Mouse (Mus musculus) midbrain, postnatal 0 days (tissue): ENCODE results near the gene Cdk5r1. TPM values are rescaled to one million over a fixed set of nuclear protein-coding genes. Genes with fewer than 3 reads are reported as not detected.

Source experiments
- ATAC-seq: fragments of 200-750 bp; cut with Nextera tagmentation; 2 replicates; pipeline ENCODE4 v1.8.0; 2017; ENCODE audit warnings: moderate number of reproducible peaks, mild to moderate bottlenecking, moderate TSS enrichment, moderate library complexity; ENCODE audit not compliant: low FRiP score
- DNase-seq: peaks from one replicate; pipeline ENCODE4 v3.0.0-alpha.2; 2015; ENCODE audit warnings: low spot score
- H3K27ac ChIP-seq: fragments of 300-500 bp; sonication (generic); 2 replicates; pipeline ENCODE4 v1.5.1; 2014; ENCODE audit warnings: low read depth, mild to moderate bottlenecking, low read length, mixed read lengths
- H3K27me3 ChIP-seq: fragments of 300-500 bp; sonication (generic); 2 replicates; pipeline ENCODE4 v1.6.1; 2014; ENCODE audit warnings: low read length, control low read depth, mixed read lengths; ENCODE audit not compliant: insufficient read depth
- H3K36me3 ChIP-seq: fragments of 300-500 bp; sonication (generic); 2 replicates; pipeline ENCODE4 v1.6.1; 2014; ENCODE audit warnings: low read length, control low read depth, mixed read lengths; ENCODE audit not compliant: insufficient read depth
- H3K4me1 ChIP-seq: fragments of 300-500 bp; sonication (generic); 2 replicates; pipeline ENCODE4 v1.6.1; 2014; ENCODE audit warnings: mild to moderate bottlenecking, control low read depth, antibody characterized with exemption, low read length, mixed read lengths; ENCODE audit not compliant: insufficient read depth
- H3K4me2 ChIP-seq: fragments of 300-500 bp; sonication (generic); 2 replicates; pipeline ENCODE4 v1.6.1; 2014; ENCODE audit warnings: low read depth, mild to moderate bottlenecking, low read length, mixed read lengths; ENCODE audit not compliant: poor library complexity, severe bottlenecking
- H3K4me3 ChIP-seq: fragments of 300-500 bp; sonication (generic); 2 replicates; pipeline ENCODE4 v1.5.1; 2014; ENCODE audit warnings: low read depth, mild to moderate bottlenecking, low read length, moderate library complexity
- H3K9ac ChIP-seq: fragments of 300-500 bp; sonication (generic); replicated peaks from 2 replicates; pipeline ENCODE4 v1.6.1; 2014; ENCODE audit warnings: mild to moderate bottlenecking, low read length, moderate library complexity, mixed read lengths; ENCODE audit not compliant: poor library complexity, severe bottlenecking
- H3K9me3 ChIP-seq: fragments of 300-500 bp; sonication (generic); 2 replicates; pipeline ENCODE4 v1.6.1; 2016; ENCODE audit warnings: low read length, control low read depth
- CTCF ChIP-seq: IDR thresholded peaks from 2 replicates; pipeline ENCODE4 v1.5.1; 2016; ENCODE audit warnings: antibody characterized with exemption, mild to moderate bottlenecking
- WGBS: fragments of 180-500 bp; shearing (Covaris S2); extraction: QIAGEN DNeasy Blood & Tissue Kit; methylation state at CpG from one replicate; pipeline ENCODE4 v1.1.7; 2014; 5-methylcytosine and 5-hydroxymethylcytosine counted together
- polyA plus RNA-seq: library from polyadenylated mRNA; unstranded; fragments of >200 nt; fragmentation: Nextera tagmentation; extraction: Ambion mirVana; gene quantifications from 2 replicates; pipeline ENCODE4 v1.2.1, GENCODE M21; 2015
- total RNA-seq: library from RNA; depleted of rRNA; stranded (reverse); fragments of >200 nt; gene quantifications from 2 replicates; pipeline ENCODE4 v1.2.3, GENCODE M21; 2014

Cdk5r1 gene
- total and polyA plus RNA-seq, 2 experiments from 2014 or later: 85.2 to 420 TPM

DNA sequence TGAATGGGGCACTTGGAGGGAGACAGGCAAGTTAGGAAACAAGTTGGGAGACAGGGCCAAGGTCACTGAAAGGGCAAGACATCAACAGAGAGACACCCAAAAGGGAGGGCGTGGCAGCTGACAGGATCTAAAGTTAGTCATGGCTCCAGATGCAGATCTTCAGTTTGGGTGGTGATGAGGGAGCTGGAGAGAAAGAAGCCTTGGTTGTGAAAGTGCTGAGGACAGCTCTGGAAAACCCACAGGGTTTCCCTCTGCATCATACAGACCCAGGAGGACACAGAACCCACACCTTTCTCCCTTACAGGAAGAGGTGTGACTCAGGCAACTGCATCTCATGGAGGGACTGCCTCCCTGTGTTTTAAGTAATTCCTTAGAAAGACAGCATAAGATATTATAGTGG is 19.8 kb downstream of the Cdk5r1 start:
- no peaks in the 10 kb centered on the region for H3K36me3 ChIP-seq
- H3K27ac ChIP-seq: no peak overlapping the region
- DNase-seq (no peak), ATAC-seq (no peak)
- no peak for TF ChIP-seq CTCF
- H3K9me3 ChIP-seq: no peaks in the 10 kb centered on the region
- no peak overlapping the region for H3K9ac ChIP-seq
- no peaks in the 10 kb centered on the region for H3K27me3 ChIP-seq
- peaks cover 15% of the 10 kb centered on the region; the same call in 1 of the 2 replicates for H3K4me1 ChIP-seq
- H3K4me3 ChIP-seq: no peak overlapping the region
- WGBS: 83% methylated on average over 1 of the region's 1 CpGs
- H3K4me2 ChIP-seq: no peak overlapping the region

GRCm38 (mm10) chr11:80497225-80497919 is 20.5 kb downstream of the Cdk5r1 start:
- Histone ChIP-seq H3K9me3 (no peaks in the 10 kb centered on the region), H3K4me1 (peaks cover 15% of the 10 kb centered on the region; the same call in 1 of the 2 replicates), H3K4me3 (no peak overlapping the region), H3K4me2 (no peak overlapping the region), H3K27ac (no peak overlapping the region), H3K27me3 (no peaks in the 10 kb centered on the region), H3K9ac (no peak overlapping the region), H3K36me3 (no peaks in the 10 kb centered on the region)
- DNase-seq (no peak), ATAC-seq (no peak)
- TF ChIP-seq CTCF: no peak
- WGBS: 79% methylated on average over 10 of the region's 10 CpGs

DNA sequence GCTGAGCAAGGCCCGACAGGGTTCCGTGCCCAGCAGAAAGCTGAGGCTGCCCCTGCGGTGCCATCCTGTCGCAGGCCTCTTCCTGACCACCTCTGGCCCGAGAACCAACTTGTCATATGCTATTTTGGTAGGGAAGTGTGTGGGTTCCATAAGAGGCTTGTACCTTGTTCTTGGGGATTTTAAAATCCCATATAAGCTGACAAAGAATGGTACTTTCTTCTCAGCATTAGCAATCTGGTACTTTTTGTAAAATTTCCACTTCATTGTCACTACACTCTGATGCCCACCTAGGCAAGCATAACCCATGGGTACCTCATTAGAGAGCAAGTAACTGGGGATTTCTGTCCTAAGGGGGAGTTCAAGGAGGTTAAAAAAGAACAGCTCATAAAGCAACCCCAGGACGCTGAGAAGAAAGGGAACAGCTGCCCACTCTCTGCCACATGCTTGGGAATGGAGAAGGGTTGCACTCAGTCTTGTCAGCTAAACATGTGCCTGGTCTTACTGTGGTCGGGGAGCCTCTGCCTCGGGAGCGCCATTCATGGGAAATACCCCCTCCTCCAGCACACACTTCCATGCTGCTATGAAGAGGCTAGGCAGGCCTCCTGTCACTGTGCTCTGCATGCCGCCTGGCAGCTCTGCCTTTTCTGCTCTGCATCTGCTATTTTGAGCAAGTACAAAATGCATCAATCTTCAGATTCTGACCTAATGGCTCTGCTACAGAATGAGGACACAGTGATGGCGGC is 21.7 kb downstream of the Cdk5r1 start:
- no peaks in the 10 kb centered on the region for H3K27me3 ChIP-seq
- no peaks in the 10 kb centered on the region for H3K9me3 ChIP-seq
- H3K4me3 ChIP-seq: no peak overlapping the region
- no peak for ATAC-seq
- H3K9ac ChIP-seq: 0 out of 2 replicates have a peak overlapping the region, but pooled peaks have one; percentile 1
- H3K36me3 ChIP-seq: no peaks in the 10 kb centered on the region
- H3K4me2 ChIP-seq: no peak overlapping the region
- peaks cover 18% of the 10 kb centered on the region for H3K4me1 ChIP-seq
- peak overlapping the region; percentile 51 for H3K27ac ChIP-seq
- TF ChIP-seq CTCF: no peak
- WGBS: 49% methylated on average over 11 of the region's 11 CpGs
- no peak for DNase-seq

DNA sequence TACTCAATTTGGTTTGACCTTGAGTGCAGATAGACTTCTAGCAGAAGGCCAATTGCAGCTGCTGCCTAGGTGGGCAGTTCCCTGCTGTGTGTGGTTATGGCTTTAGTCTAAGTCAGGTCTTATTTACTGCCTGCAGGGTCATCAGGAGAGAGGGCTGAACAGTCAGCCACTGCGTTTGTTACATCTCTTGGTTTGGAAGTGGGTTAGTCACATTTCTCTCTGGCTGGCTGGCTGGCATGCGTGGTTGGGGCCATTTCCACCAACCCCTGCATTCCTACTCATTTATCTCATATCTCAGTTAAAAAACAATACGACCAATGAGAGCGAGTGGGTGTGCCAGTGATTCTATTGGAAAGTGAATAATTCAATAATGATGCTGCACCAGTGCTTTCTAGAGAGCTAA is 22.7 kb downstream of the Cdk5r1 start:
- no peak for ATAC-seq
- no peak for TF ChIP-seq CTCF
- no peak for DNase-seq

DNA sequence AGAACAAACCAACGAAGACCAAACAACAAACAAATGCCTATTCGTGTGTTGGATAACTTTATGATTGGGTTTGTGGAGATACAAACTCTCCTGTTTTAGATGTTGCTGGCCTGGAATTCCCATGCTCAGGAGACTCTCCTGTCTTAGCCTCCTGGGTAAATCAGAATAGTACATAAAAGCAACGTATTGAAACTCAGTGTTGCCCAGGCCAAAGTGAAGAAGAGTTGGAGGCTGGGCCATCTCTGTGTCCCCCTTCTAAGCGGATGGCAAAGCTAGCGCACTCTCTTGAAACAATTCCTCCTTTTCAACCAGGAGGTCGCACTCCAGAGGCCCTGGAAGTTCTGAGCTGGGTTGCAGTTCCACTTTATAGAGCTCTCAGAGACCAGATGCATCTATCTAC is 26.5 kb downstream of the Cdk5r1 start:
- 68% methylated on average over 6 of the region's 6 CpGs for WGBS
- no peaks in the 10 kb centered on the region for H3K36me3 ChIP-seq
- H3K4me2 ChIP-seq: no peak overlapping the region
- H3K9ac ChIP-seq: 0 out of 2 replicates have a peak overlapping the region, but pooled peaks have one; percentile 54
- peak overlapping the region; percentile 99 for H3K27ac ChIP-seq
- no peaks in the 10 kb centered on the region for H3K27me3 ChIP-seq
- TF ChIP-seq CTCF: no peak
- peaks cover 35% of the 10 kb centered on the region for H3K4me1 ChIP-seq
- H3K4me3 ChIP-seq: no peak overlapping the region
- ATAC-seq: no peak
- H3K9me3 ChIP-seq: no peaks in the 10 kb centered on the region
- no peak for DNase-seq

More for the DNA sequence above, 22.7 kb downstream of the Cdk5r1 start:
- Histone ChIP-seq H3K27me3 (no peaks in the 10 kb centered on the region), H3K27ac (peak overlapping the region; percentile 12), H3K4me1 (peaks cover 26% of the 10 kb centered on the region), H3K4me2 (no peak overlapping the region), H3K4me3 (no peak overlapping the region), H3K9me3 (no peaks in the 10 kb centered on the region), H3K9ac (no peak overlapping the region), H3K36me3 (no peaks in the 10 kb centered on the region)
- 64% methylated on average over 4 of the region's 4 CpGs for WGBS
